Mouse (Mus musculus): ENCODE data around the gene Etv6. TPM values are rescaled to one million over a fixed set of nuclear protein-coding genes. Genes with fewer than 3 reads are reported as not detected.

Etv6 gene
- total and polyA plus RNA-seq, 3 experiments: 12.6 to 25.9 TPM; not detected in 1

GRCm38 (mm10) chr6:134208180-134208952 is 172.9 kb downstream of the Etv6 start:
- Histone ChIP-seq H3K4me3 (ENCODE audit: control insufficient read depth in 1 of 2, insufficient read depth in 1 of 2, low read depth in 2 of 2, low read length in 2 of 2) (no peak overlapping the region), H3K4me1 (ENCODE audit: control insufficient read depth in 1 of 2, insufficient read depth in 2 of 2, low read length in 2 of 2) (peaks cover 10 to 25% of the 10 kb centered on the region in 2 experiments), H3K27me3 (ENCODE audit: control insufficient read depth in 1 of 2, insufficient read depth in 2 of 2, low read length in 2 of 2) (no peaks in the 10 kb centered on the region), H3K79me2 (ENCODE audit: control insufficient read depth, insufficient read depth, low read length, poor library complexity) (no peaks in the 10 kb centered on the region), H3K9ac (ENCODE audit: control insufficient read depth, low read depth, low read length, poor library complexity, severe bottlenecking) (no peak overlapping the region), H3K36me3 (ENCODE audit: control insufficient read depth in 1 of 2, insufficient read depth in 2 of 2, low read length in 2 of 2) (peaks cover 0 to 18% of the 10 kb centered on the region in 2 experiments; a peak in 3 of 4 replicates), H3K9me3 (replicated peaks; ENCODE audit: insufficient read depth, low read length) (no peaks in the 10 kb centered on the region), H3K27ac (ENCODE audit: control insufficient read depth, low read depth, low read length) (no peak overlapping the region)
- DNase-seq (ENCODE audit: low read depth, low spot score): no peak
- no peak for TF ChIP-seq HCFC1 (IDR thresholded peaks at IDR 0.05; ENCODE audit: low read depth, low read length)
- TF ChIP-seq TCF12 (IDR thresholded peaks at IDR 0.05; ENCODE audit: low read depth, low read length): 0 out of 2 replicates have a peak, but pooled peaks have one; percentile 11
- TF ChIP-seq ZNF384 (IDR thresholded peaks at IDR 0.05; ENCODE audit: low read depth, low read length): peak; percentile 76
- TF ChIP-seq EP300 (IDR thresholded peaks at IDR 0.05; ENCODE audit: low read depth in 1 of 2, low read length in 2 of 2): peak in 1 of 2 experiments; percentile 13; a peak in 1 of 4 replicates
- TF ChIP-seq BHLHE40 (IDR thresholded peaks at IDR 0.05; ENCODE audit: borderline replicate concordance, low read depth, low read length): no peak
- no peak for TF ChIP-seq MEF2A (IDR thresholded peaks at IDR 0.05; ENCODE audit: extremely low read depth, insufficient replicate concordance, low read depth, low read length, poor library complexity, severe bottlenecking)

GRCm38 (mm10) chr6:134210675-134211457 is 175.4 kb downstream of the Etv6 start:
- no peak for DNase-seq (ENCODE audit: low read depth, low spot score)
- Histone ChIP-seq H3K4me1 (ENCODE audit: control insufficient read depth in 1 of 2, insufficient read depth in 2 of 2, low read length in 2 of 2) (peaks cover 10 to 16% of the 10 kb centered on the region in 2 experiments), H3K27ac (ENCODE audit: control insufficient read depth, low read depth, low read length) (no peak overlapping the region)

GRCm38 (mm10) chr6:134211458-134211776 is 175.9 kb downstream of the Etv6 start:
- Histone ChIP-seq H3K27ac (ENCODE audit: control insufficient read depth, low read depth, low read length) (no peak overlapping the region), H3K36me3 (ENCODE audit: control insufficient read depth in 1 of 2, insufficient read depth in 2 of 2, low read length in 2 of 2) (peaks cover 0 to 11% of the 10 kb centered on the region in 2 experiments)

More at GRCm38 (mm10) chr6:134210675-134211457, 175.4 kb downstream of the Etv6 start:
- Histone ChIP-seq H3K79me2 (ENCODE audit: control insufficient read depth, insufficient read depth, low read length, poor library complexity) (no peaks in the 10 kb centered on the region), H3K27me3 (ENCODE audit: control insufficient read depth in 1 of 2, insufficient read depth in 2 of 2, low read length in 2 of 2) (no peaks in the 10 kb centered on the region), H3K9ac (ENCODE audit: control insufficient read depth, low read depth, low read length, poor library complexity, severe bottlenecking) (no peak overlapping the region), H3K4me3 (ENCODE audit: control insufficient read depth in 1 of 2, insufficient read depth in 1 of 2, low read depth in 2 of 2, low read length in 2 of 2) (no peak overlapping the region), H3K36me3 (ENCODE audit: control insufficient read depth in 1 of 2, insufficient read depth in 2 of 2, low read length in 2 of 2) (peaks cover 0 to 13% of the 10 kb centered on the region in 2 experiments), H3K9me3 (replicated peaks; ENCODE audit: insufficient read depth, low read length) (no peaks in the 10 kb centered on the region)
- TF ChIP-seq ZKSCAN1 (IDR thresholded peaks at IDR 0.05; ENCODE audit: low read depth, low read length) (no peak), GATA1 (IDR thresholded peaks at IDR 0.05; ENCODE audit: low read depth, low read length) (peak; percentile 40; the same call in 1 of the 2 replicates)

More at GRCm38 (mm10) chr6:134211458-134211776, 175.9 kb downstream of the Etv6 start:
- TF ChIP-seq CHD2 (IDR thresholded peaks at IDR 0.05; ENCODE audit: low read length) (no peak), MEF2A (IDR thresholded peaks at IDR 0.05; ENCODE audit: extremely low read depth, insufficient replicate concordance, low read depth, low read length, poor library complexity, severe bottlenecking) (no peak), KAT2A (conservative IDR thresholded peaks at IDR 0.05; ENCODE audit: low read depth, low read length) (no peak), NELFE (IDR thresholded peaks at IDR 0.05; ENCODE audit: low read depth, low read length) (no peak), USF1 (IDR thresholded peaks at IDR 0.05; ENCODE audit: low read depth, low read length) (no peak), MAX (IDR thresholded peaks at IDR 0.05; ENCODE audit: low read length) (no peak), ETS1 (IDR thresholded peaks at IDR 0.05; ENCODE audit: low read depth, low read length) (no peak), MYC (IDR thresholded peaks at IDR 0.05; ENCODE audit: low read depth, low read length) (no peak)
- no peaks in the 10 kb centered on the region for H3K27me3 ChIP-seq (ENCODE audit: control insufficient read depth in 1 of 2, insufficient read depth in 2 of 2, low read length in 2 of 2)
- no peaks in the 10 kb centered on the region for H3K79me2 ChIP-seq (ENCODE audit: control insufficient read depth, insufficient read depth, low read length, poor library complexity)
- H3K9ac ChIP-seq (ENCODE audit: control insufficient read depth, low read depth, low read length, poor library complexity, severe bottlenecking): no peak overlapping the region
- DNase-seq (ENCODE audit: low read depth, low spot score): no peak
- H3K4me1 ChIP-seq (ENCODE audit: control insufficient read depth in 1 of 2, insufficient read depth in 2 of 2, low read length in 2 of 2): peaks cover 7 to 11% of the 10 kb centered on the region in 2 experiments
- H3K4me3 ChIP-seq (ENCODE audit: control insufficient read depth in 1 of 2, insufficient read depth in 1 of 2, low read depth in 2 of 2, low read length in 2 of 2): no peak overlapping the region
- H3K9me3 ChIP-seq (replicated peaks; ENCODE audit: insufficient read depth, low read length): no peaks in the 10 kb centered on the region
